Mouse (Mus musculus): ENCODE results near the gene Eif4g3. TPM values are rescaled to one million over a fixed set of nuclear protein-coding genes. Genes with fewer than 3 reads are reported as not detected.

Eif4g3 gene
- polyA plus RNA-seq, 1 experiment from 2014 or later: 35.4 TPM

- peak; percentile 67 for DNase-seq (ENCODE audit: low spot score)
- no peaks in the 10 kb centered on the region for H3K4me1 ChIP-seq (ENCODE audit: control insufficient read depth, insufficient read depth, low read length)
- H3K36me3 ChIP-seq (ENCODE audit: control insufficient read depth, insufficient read depth, low read length): peaks cover 71% of the 10 kb centered on the region
- H3K27me3 ChIP-seq (replicated peaks; ENCODE audit: control insufficient read depth, insufficient read depth, low read length): no peaks in the 10 kb centered on the region
- H3K4me3 ChIP-seq (ENCODE audit: low read depth, low read length): no peak overlapping the region
- no peak overlapping the region for H3K4me2 ChIP-seq (ENCODE audit: low read depth, low read length)
- no peak overlapping the region for H3K27ac ChIP-seq (replicated peaks; ENCODE audit: low read depth, low read length)
- H3K9me3 ChIP-seq (ENCODE audit: control insufficient read depth, low read length): no peaks in the 10 kb centered on the region
- WGBS: 54% methylated on average over 5 of the region's 5 CpGs
- no peak overlapping the region for H3K9ac ChIP-seq (ENCODE audit: low read depth, low read length)
- ATAC-seq (ENCODE audit: low read depth): peak; percentile 71
Measured at GRCm38 (mm10) chr4:138111858-138112257, 119.0 kb downstream of the Eif4g3 start.

GRCm38 (mm10) chr4:138119740-138120139 lies 126.9 kb downstream of the Eif4g3 start:
- Histone ChIP-seq H3K27me3 (replicated peaks; ENCODE audit: control insufficient read depth, insufficient read depth, low read length) (no peaks in the 10 kb centered on the region), H3K4me1 (ENCODE audit: control insufficient read depth, insufficient read depth, low read length) (no peaks in the 10 kb centered on the region), H3K36me3 (ENCODE audit: control insufficient read depth, insufficient read depth, low read length) (peaks cover 68% of the 10 kb centered on the region), H3K9ac (ENCODE audit: low read depth, low read length) (no peak overlapping the region), H3K9me3 (ENCODE audit: control insufficient read depth, low read length) (no peaks in the 10 kb centered on the region), H3K27ac (replicated peaks; ENCODE audit: low read depth, low read length) (no peak overlapping the region), H3K4me3 (ENCODE audit: low read depth, low read length) (no peak overlapping the region), H3K4me2 (ENCODE audit: low read depth, low read length) (no peak overlapping the region)
- ATAC-seq (ENCODE audit: low read depth): no peak
- 64% methylated on average over 10 of the region's 10 CpGs for WGBS
- DNase-seq (ENCODE audit: low spot score): peak; percentile 30

- ATAC-seq (ENCODE audit: low read depth) (no peak), DNase-seq (ENCODE audit: low spot score) (no peak)
- Histone ChIP-seq H3K9ac (ENCODE audit: low read depth, low read length) (no peak overlapping the region), H3K36me3 (ENCODE audit: control insufficient read depth, insufficient read depth, low read length) (peaks cover 67% of the 10 kb centered on the region), H3K9me3 (ENCODE audit: control insufficient read depth, low read length) (no peaks in the 10 kb centered on the region), H3K27ac (replicated peaks; ENCODE audit: low read depth, low read length) (no peak overlapping the region), H3K27me3 (replicated peaks; ENCODE audit: control insufficient read depth, insufficient read depth, low read length) (no peaks in the 10 kb centered on the region), H3K4me3 (ENCODE audit: low read depth, low read length) (no peak overlapping the region), H3K4me1 (ENCODE audit: control insufficient read depth, insufficient read depth, low read length) (no peaks in the 10 kb centered on the region), H3K4me2 (ENCODE audit: low read depth, low read length) (no peak overlapping the region)
- WGBS: 93% methylated on average over 7 of the region's 7 CpGs
Measured at GRCm38 (mm10) chr4:138124046-138124445, 131.2 kb downstream of the Eif4g3 start.

- H3K27me3 ChIP-seq (replicated peaks; ENCODE audit: control insufficient read depth, insufficient read depth, low read length): no peaks in the 10 kb centered on the region
- ATAC-seq (ENCODE audit: low read depth): no peak
- H3K4me3 ChIP-seq (ENCODE audit: low read depth, low read length): no peak overlapping the region
- no peak overlapping the region for H3K9ac ChIP-seq (ENCODE audit: low read depth, low read length)
- 89% methylated on average over 5 of the region's 5 CpGs for WGBS
- H3K36me3 ChIP-seq (ENCODE audit: control insufficient read depth, insufficient read depth, low read length): peaks cover 65% of the 10 kb centered on the region
- no peaks in the 10 kb centered on the region for H3K4me1 ChIP-seq (ENCODE audit: control insufficient read depth, insufficient read depth, low read length)
- no peak for DNase-seq (ENCODE audit: low spot score)
- no peak overlapping the region for H3K27ac ChIP-seq (replicated peaks; ENCODE audit: low read depth, low read length)
- H3K4me2 ChIP-seq (ENCODE audit: low read depth, low read length): no peak overlapping the region
- H3K9me3 ChIP-seq (ENCODE audit: control insufficient read depth, low read length): no peaks in the 10 kb centered on the region
Measured at GRCm38 (mm10) chr4:138127371-138127770, 134.5 kb downstream of the Eif4g3 start.

GRCm38 (mm10) chr4:138127781-138128180 lies 135.0 kb downstream of the Eif4g3 start:
- H3K27ac ChIP-seq (replicated peaks; ENCODE audit: low read depth, low read length): no peak overlapping the region
- no peak overlapping the region for H3K4me2 ChIP-seq (ENCODE audit: low read depth, low read length)
- no peaks in the 10 kb centered on the region for H3K27me3 ChIP-seq (replicated peaks; ENCODE audit: control insufficient read depth, insufficient read depth, low read length)
- no peaks in the 10 kb centered on the region for H3K4me1 ChIP-seq (ENCODE audit: control insufficient read depth, insufficient read depth, low read length)
- H3K9ac ChIP-seq (ENCODE audit: low read depth, low read length): no peak overlapping the region
- no peak overlapping the region for H3K4me3 ChIP-seq (ENCODE audit: low read depth, low read length)
- DNase-seq (ENCODE audit: low spot score) (no peak), ATAC-seq (ENCODE audit: low read depth) (no peak)
- H3K9me3 ChIP-seq (ENCODE audit: control insufficient read depth, low read length): no peaks in the 10 kb centered on the region
- peaks cover 69% of the 10 kb centered on the region for H3K36me3 ChIP-seq (ENCODE audit: control insufficient read depth, insufficient read depth, low read length)
- WGBS: 91% methylated on average over 7 of the region's 7 CpGs

GRCm38 (mm10) chr4:138130149-138130548 lies 137.3 kb downstream of the Eif4g3 start:
- H3K36me3 ChIP-seq (ENCODE audit: control insufficient read depth, insufficient read depth, low read length): peaks cover 74% of the 10 kb centered on the region

GRCm38 (mm10) chr4:138131226-138131625 lies 138.4 kb downstream of the Eif4g3 start:
- Histone ChIP-seq H3K4me3 (ENCODE audit: low read depth, low read length) (no peak overlapping the region), H3K9ac (ENCODE audit: low read depth, low read length) (no peak overlapping the region), H3K36me3 (ENCODE audit: control insufficient read depth, insufficient read depth, low read length) (peaks cover 63% of the 10 kb centered on the region), H3K4me1 (ENCODE audit: control insufficient read depth, insufficient read depth, low read length) (no peaks in the 10 kb centered on the region), H3K27me3 (replicated peaks; ENCODE audit: control insufficient read depth, insufficient read depth, low read length) (no peaks in the 10 kb centered on the region), H3K4me2 (ENCODE audit: low read depth, low read length) (no peak overlapping the region), H3K27ac (replicated peaks; ENCODE audit: low read depth, low read length) (no peak overlapping the region), H3K9me3 (ENCODE audit: control insufficient read depth, low read length) (no peaks in the 10 kb centered on the region)
- WGBS: 74% methylated on average over 9 of the region's 9 CpGs
- DNase-seq (ENCODE audit: low spot score): no peak
- ATAC-seq (ENCODE audit: low read depth): no peak

More at GRCm38 (mm10) chr4:138130149-138130548, 137.3 kb downstream of the Eif4g3 start:
- Histone ChIP-seq H3K4me1 (ENCODE audit: control insufficient read depth, insufficient read depth, low read length) (no peaks in the 10 kb centered on the region), H3K27ac (replicated peaks; ENCODE audit: low read depth, low read length) (no peak overlapping the region), H3K4me3 (ENCODE audit: low read depth, low read length) (no peak overlapping the region), H3K4me2 (ENCODE audit: low read depth, low read length) (no peak overlapping the region), H3K9me3 (ENCODE audit: control insufficient read depth, low read length) (no peaks in the 10 kb centered on the region), H3K9ac (ENCODE audit: low read depth, low read length) (no peak overlapping the region), H3K27me3 (replicated peaks; ENCODE audit: control insufficient read depth, insufficient read depth, low read length) (no peaks in the 10 kb centered on the region)
- DNase-seq (ENCODE audit: low spot score): no peak
- WGBS: 80% methylated on average over 2 of the region's 2 CpGs
- no peak for ATAC-seq (ENCODE audit: low read depth)

- WGBS: 86% methylated on average over 3 of the region's 3 CpGs
- ATAC-seq (ENCODE audit: low read depth) (no peak), DNase-seq (ENCODE audit: low spot score) (no peak)
- H3K27ac ChIP-seq (replicated peaks; ENCODE audit: low read depth, low read length): no peak overlapping the region
- H3K9ac ChIP-seq (ENCODE audit: low read depth, low read length): no peak overlapping the region
- no peaks in the 10 kb centered on the region for H3K4me1 ChIP-seq (ENCODE audit: control insufficient read depth, insufficient read depth, low read length)
- no peaks in the 10 kb centered on the region for H3K9me3 ChIP-seq (ENCODE audit: control insufficient read depth, low read length)
- no peak overlapping the region for H3K4me2 ChIP-seq (ENCODE audit: low read depth, low read length)
- peaks cover 61% of the 10 kb centered on the region for H3K36me3 ChIP-seq (ENCODE audit: control insufficient read depth, insufficient read depth, low read length)
- H3K4me3 ChIP-seq (ENCODE audit: low read depth, low read length): no peak overlapping the region
- H3K27me3 ChIP-seq (replicated peaks; ENCODE audit: control insufficient read depth, insufficient read depth, low read length): no peaks in the 10 kb centered on the region
Measured at GRCm38 (mm10) chr4:138131716-138132115, 138.9 kb downstream of the Eif4g3 start.

GRCm38 (mm10) chr4:138133360-138133759 lies 140.5 kb downstream of the Eif4g3 start:
- Histone ChIP-seq H3K4me2 (ENCODE audit: low read depth, low read length) (no peak overlapping the region), H3K9me3 (ENCODE audit: control insufficient read depth, low read length) (no peaks in the 10 kb centered on the region), H3K4me3 (ENCODE audit: low read depth, low read length) (no peak overlapping the region), H3K27ac (replicated peaks; ENCODE audit: low read depth, low read length) (no peak overlapping the region), H3K4me1 (ENCODE audit: control insufficient read depth, insufficient read depth, low read length) (no peaks in the 10 kb centered on the region), H3K36me3 (ENCODE audit: control insufficient read depth, insufficient read depth, low read length) (peaks cover 51% of the 10 kb centered on the region), H3K9ac (ENCODE audit: low read depth, low read length) (no peak overlapping the region), H3K27me3 (replicated peaks; ENCODE audit: control insufficient read depth, insufficient read depth, low read length) (no peaks in the 10 kb centered on the region)
- 92% methylated on average over 9 of the region's 9 CpGs for WGBS
- DNase-seq (ENCODE audit: low spot score) (no peak), ATAC-seq (ENCODE audit: low read depth) (no peak)
